ENCODE assay signal across 20 mouse cellular contexts in the genomic region with DNA sequence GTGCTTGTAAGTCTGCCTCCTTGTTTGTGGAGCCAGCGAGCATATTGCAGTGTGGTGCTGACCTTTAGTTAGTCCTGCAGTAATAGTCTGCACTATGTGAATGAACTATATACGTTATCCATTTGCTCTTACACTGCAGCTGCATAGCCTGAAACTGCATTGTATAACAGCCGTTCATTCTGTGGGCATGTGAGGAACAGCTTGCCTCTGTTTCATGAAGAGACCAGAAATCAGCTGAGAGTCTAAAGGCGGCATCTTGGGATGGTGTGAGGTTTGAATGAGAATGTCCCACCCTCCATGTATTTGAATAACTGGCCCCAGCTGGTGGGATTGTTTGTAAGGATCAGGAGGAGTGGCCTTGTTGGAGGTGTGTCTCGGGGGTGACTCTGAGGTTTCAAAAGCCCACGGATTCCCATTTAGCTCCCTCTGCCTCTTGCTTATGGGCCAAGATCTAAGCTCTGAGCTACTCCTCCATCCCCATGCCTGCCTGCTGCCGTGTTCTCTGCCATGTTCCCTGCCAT. TPM values are rescaled to one million over a fixed set of nuclear protein-coding genes. Genes with fewer than 3 reads are reported as not detected.
A peak's percentile ranks its signal among the peaks of the same experiment; 100 is the strongest.
DNase-seq lines count a peak whose midpoint lies in the region; ATAC-seq and TF ChIP-seq lines count a peak whose summit lies in the region.
"Had no signal": no experiment of that assay in that cellular context is flagged by ENCODE, and none has a peak within 500 bp of the region (broad histone marks: within the 10 kb centered on the region; RNA-seq: fewer than 3 reads in every experiment).

No protein-coding gene starts in this region.

- no peak overlapping the region for H3K4me2 ChIP-seq in forebrain, postnatal 0 days (ENCODE audit: low read depth)
- no peak overlapping the region for H3K4me2 ChIP-seq in forebrain, embryonic 11.5 days (ENCODE audit: low read depth, low read length, severe bottlenecking)
- no peak overlapping the region for H3K4me2 ChIP-seq in neural tube, embryonic 15.5 days
- H3K4me2 ChIP-seq: embryonic facial prominence, embryonic 12.5 days; heart, embryonic 12.5 days; kidney, embryonic 15.5 days; liver, embryonic 13.5 days; lung, embryonic 15.5 days had no signal

- 51% methylated on average over 7 of the region's 7 CpGs for WGBS in forebrain, postnatal 0 days
- 79% methylated on average over 7 of the region's 7 CpGs for WGBS in forebrain, embryonic 11.5 days
- 59% methylated on average over 7 of the region's 7 CpGs for WGBS in neural tube, embryonic 15.5 days

- DNase-seq in forebrain, postnatal 0 days = no peak
- DNase-seq in forebrain, embryonic 11.5 days (ENCODE audit: low spot score) = no peak
- peak; percentile 23 to 26 for DNase-seq in layer of hippocampus, adult 8-10 months (ENCODE audit: low spot score in 2 of 2)
- no peak for DNase-seq in layer of hippocampus, adult 9-10 months (ENCODE audit: low spot score)
- no peak for DNase-seq in neural tube, embryonic 10.5 days (ENCODE audit: extremely low spot score, low spot score)
- peak; percentile 82 for DNase-seq in R1 (ENCODE audit: low read depth, low spot score)
- DNase-seq: adrenal gland, postnatal 25 days; cerebellum, adult 8-10 months; liver, embryonic 13.5 days had no signal

- TF ChIP-seq CTCF in forebrain, postnatal 0 days (IDR thresholded peaks at IDR 0.05; ENCODE audit: low read depth) = no peak

- no peaks in the 10 kb centered on the region for H3K36me3 ChIP-seq in forebrain, postnatal 0 days (ENCODE audit: insufficient read depth)
- H3K36me3 ChIP-seq in forebrain, embryonic 11.5 days (ENCODE audit: control insufficient read depth, insufficient read depth, low read length) = no peaks in the 10 kb centered on the region
- no peaks in the 10 kb centered on the region for H3K36me3 ChIP-seq in neural tube, embryonic 15.5 days
- H3K36me3 ChIP-seq: embryonic facial prominence, embryonic 12.5 days; kidney, embryonic 15.5 days; liver, embryonic 13.5 days; lung, embryonic 15.5 days had no signal

- no peak overlapping the region for H3K4me3 ChIP-seq in forebrain, postnatal 0 days (ENCODE audit: low read depth, low read length)
- no peak overlapping the region for H3K4me3 ChIP-seq in forebrain, embryonic 11.5 days (ENCODE audit: low read depth, low read length)
- no peak overlapping the region for H3K4me3 ChIP-seq in neural tube, embryonic 15.5 days (replicated peaks)
- H3K4me3 ChIP-seq: embryonic facial prominence, embryonic 12.5 days; heart, embryonic 12.5 days; kidney, embryonic 15.5 days; liver, embryonic 13.5 days; lung, embryonic 15.5 days had no signal

- H3K9ac ChIP-seq in forebrain, postnatal 0 days = no peak overlapping the region
- H3K9ac ChIP-seq in forebrain, embryonic 11.5 days (ENCODE audit: low read length) = no peak overlapping the region
- H3K9ac ChIP-seq in neural tube, embryonic 15.5 days (replicated peaks) = no peak overlapping the region
- H3K9ac ChIP-seq: embryonic facial prominence, embryonic 12.5 days; heart, embryonic 12.5 days; kidney, embryonic 15.5 days; liver, embryonic 13.5 days; lung, embryonic 15.5 days had no signal

- no peaks in the 10 kb centered on the region for H3K9me3 ChIP-seq in forebrain, postnatal 0 days (ENCODE audit: low read length)
- no peaks in the 10 kb centered on the region for H3K9me3 ChIP-seq in forebrain, embryonic 11.5 days (ENCODE audit: control insufficient read depth, low read length)
- no peaks in the 10 kb centered on the region for H3K9me3 ChIP-seq in neural tube, embryonic 15.5 days (replicated peaks)
- H3K9me3 ChIP-seq: embryonic facial prominence, embryonic 12.5 days; heart, embryonic 12.5 days; kidney, embryonic 15.5 days; liver, embryonic 13.5 days; lung, embryonic 15.5 days had no signal

- H3K27me3 ChIP-seq in forebrain, postnatal 0 days (ENCODE audit: insufficient read depth, low read length) = no peaks in the 10 kb centered on the region
- no peaks in the 10 kb centered on the region for H3K27me3 ChIP-seq in forebrain, embryonic 11.5 days (ENCODE audit: control insufficient read depth, insufficient read depth, low read length)
- H3K27me3 ChIP-seq in neural tube, embryonic 15.5 days (replicated peaks) = no peaks in the 10 kb centered on the region
- H3K27me3 ChIP-seq: CH12.LX; embryonic facial prominence, embryonic 12.5 days; heart, embryonic 12.5 days; kidney, embryonic 15.5 days; liver, embryonic 13.5 days; lung, embryonic 15.5 days had no signal

- no peak overlapping the region for H3K27ac ChIP-seq in forebrain, postnatal 0 days (ENCODE audit: low read depth, low read length)
- no peak overlapping the region for H3K27ac ChIP-seq in forebrain, embryonic 11.5 days (ENCODE audit: low read depth, low read length)
- H3K27ac ChIP-seq in neural tube, embryonic 15.5 days (replicated peaks) = peak overlapping the region; percentile 1; the same call in 1 of the 2 replicates
- H3K27ac ChIP-seq: embryonic facial prominence, embryonic 12.5 days; kidney, embryonic 15.5 days; liver, embryonic 13.5 days; lung, embryonic 15.5 days; stomach, postnatal 0 days had no signal

- peaks cover 3% of the 10 kb centered on the region; the same call in 1 of the 2 replicates for H3K4me1 ChIP-seq in forebrain, postnatal 0 days (ENCODE audit: insufficient read depth)
- H3K4me1 ChIP-seq in forebrain, embryonic 11.5 days (replicated peaks; ENCODE audit: control insufficient read depth, insufficient read depth, low read length) = 0 out of 2 replicates have a peak, but pooled peaks cover 3% of the 10 kb centered on the region
- peaks cover 65% of the 10 kb centered on the region for H3K4me1 ChIP-seq in neural tube, embryonic 15.5 days

- ATAC-seq in forebrain, postnatal 0 days = 0 out of 2 replicates have a peak, but pooled peaks have one; percentile 25
- ATAC-seq in forebrain, embryonic 11.5 days (replicated peaks; ENCODE audit: low FRiP score) = no peak
- ATAC-seq in neural tube, embryonic 15.5 days (ENCODE audit: low FRiP score) = 0 out of 2 replicates have a peak, but pooled peaks have one; percentile 22
- ATAC-seq in cerebellum, adult (ENCODE audit: insufficient number of reproducible peaks, low FRiP score, low TSS enrichment) = no peak
- ATAC-seq: intestine, embryonic 16.5 days; midbrain, embryonic 16.5 days had no signal

RNA-seq across cellular contexts. Expression of a gene that starts 37.7 kb away (rescaled TPM):
- 0.54 and 1.8 TPM in 2 replicates for total RNA-seq in forebrain, postnatal 0 days (2014; rRNA removed)
- polyA plus RNA-seq in forebrain, postnatal 0 days (2015; fragmentation: Nextera tagmentation; extraction: Ambion mirVana) = 0.65 and 1.1 TPM in 2 replicates
- polyA plus RNA-seq in forebrain, embryonic 11.5 days (2014; fragmentation: Nextera tagmentation; extraction: Ambion mirVana) = 0.11 and 0.27 TPM in 2 replicates
- 1 to 10 TPM; 7.5 to 9.6 (median 9.0) TPM for total RNA-seq in layer of hippocampus, adult 8-10 months (2022)
- polyA plus RNA-seq in neural tube, embryonic 15.5 days (2015; fragmentation: Nextera tagmentation; extraction: Ambion mirVana) = 0.93 and 1.5 TPM in 2 replicates
- total RNA-seq: granulocyte monocyte progenitor cell, adult 5-6 weeks had no signal

RNA-seq across cellular contexts. Expression of a gene that starts 50.8 kb away (rescaled TPM):
- total RNA-seq in forebrain, postnatal 0 days (2014; rRNA removed) = 29.9 and 34.3 TPM in 2 replicates
- polyA plus RNA-seq in forebrain, postnatal 0 days (2015; fragmentation: Nextera tagmentation; extraction: Ambion mirVana) = 20.0 and 24.7 TPM in 2 replicates
- polyA plus RNA-seq in forebrain, embryonic 11.5 days (2014; fragmentation: Nextera tagmentation; extraction: Ambion mirVana) = 21.8 and 25.0 TPM in 2 replicates
- total RNA-seq in layer of hippocampus, adult 8-10 months (2022) = 10 to 100 TPM; 21.7 to 23.9 (median 22.5) TPM
- polyA plus RNA-seq in neural tube, embryonic 15.5 days (2015; fragmentation: Nextera tagmentation; extraction: Ambion mirVana) = 26.9 TPM in 2 replicates

RNA-seq across cellular contexts. Expression of a gene that starts 56.6 kb away (rescaled TPM):
- 180 and 225 TPM in 2 replicates for total RNA-seq in forebrain, postnatal 0 days (2014; rRNA removed)
- 101 and 113 TPM in 2 replicates for polyA plus RNA-seq in forebrain, postnatal 0 days (2015; fragmentation: Nextera tagmentation; extraction: Ambion mirVana)
- 64.1 and 71.5 TPM in 2 replicates for polyA plus RNA-seq in forebrain, embryonic 11.5 days (2014; fragmentation: Nextera tagmentation; extraction: Ambion mirVana)
- total RNA-seq in layer of hippocampus, adult 8-10 months (2022) = 100 to 1,000 TPM in 1 of 4 experiments, 10 to 100 TPM in 3; 89.8 to 117 (median 93.0) TPM
- 80.3 and 93.3 TPM in 2 replicates for polyA plus RNA-seq in neural tube, embryonic 15.5 days (2015; fragmentation: Nextera tagmentation; extraction: Ambion mirVana)

Comparison
In these comparisons a context has a peak if more than half of its experiments do, and no peak if none do; other contexts are left out.
1. ATAC-seq: peak in forebrain, postnatal 0 days (single experiment) and neural tube, embryonic 15.5 days (single experiment); none in forebrain, embryonic 11.5 days (single experiment) and cerebellum, adult (single experiment).
2. DNase-seq: peak in layer of hippocampus, adult 8-10 months (2 of 2) and R1 (single experiment); none in forebrain, postnatal 0 days (single experiment), forebrain, embryonic 11.5 days (single experiment), layer of hippocampus, adult 9-10 months (single experiment) and neural tube, embryonic 10.5 days (single experiment).